Mouse (Mus musculus): ENCODE measurements around the gene Ezh1.

The Ezh1 gene

DNA sequence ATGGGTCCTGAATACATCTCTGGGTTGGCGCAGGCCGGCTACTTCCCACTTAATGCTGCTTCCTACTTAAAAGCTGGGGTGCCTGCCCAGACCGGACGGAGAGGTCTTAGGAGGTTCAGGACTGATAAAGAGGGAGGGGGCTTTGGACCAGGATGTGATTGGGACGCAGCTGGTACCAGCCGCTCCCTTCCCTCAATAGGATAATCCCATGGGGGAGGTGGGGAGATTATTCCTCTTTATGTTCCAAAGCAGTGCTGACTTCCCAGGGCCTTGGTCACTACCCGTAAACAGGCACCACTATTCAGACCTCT, 20.4 kb upstream of the Ezh1 start:
- DNase-seq (ENCODE audit: low read depth): no peak

DNA sequence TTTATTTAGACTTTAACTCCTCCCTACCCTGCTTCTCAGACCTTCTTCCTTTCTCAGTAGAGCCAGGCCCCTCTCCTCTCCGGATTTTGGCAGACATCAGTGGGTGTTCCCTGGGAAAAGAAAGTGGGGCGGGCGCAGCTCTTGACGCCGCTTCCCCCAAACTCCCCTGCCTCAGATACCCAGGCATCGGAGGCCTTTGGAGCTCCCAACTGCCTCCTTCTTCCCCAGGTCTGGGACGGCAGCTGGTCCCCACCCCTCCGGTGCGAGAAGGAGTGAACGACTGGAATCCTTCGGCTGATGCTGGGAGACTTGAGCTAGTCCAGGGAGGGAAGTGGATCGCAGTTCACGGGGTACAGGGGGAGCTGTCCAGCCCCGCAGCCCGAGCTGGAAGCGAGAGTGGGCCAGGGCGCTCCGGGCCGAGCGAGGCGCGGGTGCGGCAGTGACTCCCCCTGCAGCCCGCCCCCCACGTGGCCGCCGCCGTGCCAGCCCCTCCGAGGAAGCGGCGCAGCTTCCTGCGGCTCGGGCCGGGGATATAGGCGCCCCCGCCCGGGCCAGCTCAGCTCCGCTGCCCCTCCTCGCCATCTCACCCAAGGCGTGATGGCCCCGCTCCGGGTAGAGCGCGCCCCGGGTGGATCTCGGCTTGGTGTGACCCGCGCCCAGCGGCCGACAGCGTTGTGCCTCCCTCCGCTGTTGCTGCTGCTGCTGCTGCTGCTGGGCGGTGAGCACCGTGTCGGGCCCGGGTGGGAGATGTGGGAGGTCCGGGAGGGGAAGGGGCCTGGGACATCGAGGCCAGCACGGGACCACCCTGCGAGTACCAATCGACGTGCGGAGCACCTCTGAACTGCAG, 19.8 kb upstream of the Ezh1 start, which contains the start of gene Ramp2:
TSS of gene Ramp2 (plus strand) at position 174 of the 847 bp plus-strand sequence.
- DNase-seq (ENCODE audit: low read depth): peak; percentile 36

DNA sequence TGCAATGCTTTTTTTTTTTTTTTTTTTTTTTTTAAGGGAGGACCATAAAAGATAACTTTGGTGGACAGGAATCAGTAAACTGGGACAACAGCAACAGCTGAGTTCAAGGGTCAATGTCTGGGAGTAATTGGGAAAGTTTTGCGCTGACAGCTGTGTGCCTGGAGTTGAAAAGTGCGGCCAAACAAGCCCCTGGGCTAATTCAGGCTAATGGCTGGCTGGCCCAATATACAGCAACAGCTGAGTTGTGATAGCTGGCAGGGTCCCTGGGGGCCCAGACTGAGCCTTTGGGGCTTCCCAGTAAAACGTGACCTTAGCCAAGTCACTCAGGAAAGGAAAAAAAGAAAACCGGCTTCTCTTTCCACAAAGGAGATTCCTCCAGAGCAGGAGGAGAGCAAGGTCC, 18.8 kb upstream of the Ezh1 start:
- no peak for DNase-seq (ENCODE audit: low read depth)

DNA sequence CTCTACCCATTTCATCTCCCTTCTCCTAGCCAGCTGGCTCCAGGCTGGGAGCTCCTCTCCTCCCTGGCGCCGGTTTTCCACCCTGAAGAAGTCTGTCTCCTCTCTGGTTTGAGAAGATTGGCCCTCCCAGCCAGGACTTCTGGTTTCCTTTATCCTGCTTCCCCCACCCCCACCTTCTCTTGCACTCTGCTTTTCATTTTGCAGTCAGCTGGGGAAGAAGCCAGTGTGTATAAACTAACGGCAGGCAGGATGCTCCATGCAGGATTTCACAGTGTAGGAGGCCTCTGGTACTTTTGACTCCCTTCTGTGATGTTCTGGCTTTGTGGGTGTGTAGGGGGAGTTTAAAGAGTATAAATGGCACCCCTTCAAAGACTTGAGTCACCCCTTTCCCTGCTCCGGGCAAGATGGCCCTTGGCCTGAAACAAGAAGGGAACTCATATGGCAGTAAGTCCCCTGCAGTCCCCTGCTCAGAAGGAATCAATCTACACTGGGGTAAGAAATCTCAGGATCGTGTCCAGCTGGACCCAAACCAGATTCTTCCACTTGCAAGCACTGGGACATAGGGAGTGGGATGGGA, 11.9 kb upstream of the Ezh1 start:
- no peak for DNase-seq (ENCODE audit: low read depth)

DNA sequence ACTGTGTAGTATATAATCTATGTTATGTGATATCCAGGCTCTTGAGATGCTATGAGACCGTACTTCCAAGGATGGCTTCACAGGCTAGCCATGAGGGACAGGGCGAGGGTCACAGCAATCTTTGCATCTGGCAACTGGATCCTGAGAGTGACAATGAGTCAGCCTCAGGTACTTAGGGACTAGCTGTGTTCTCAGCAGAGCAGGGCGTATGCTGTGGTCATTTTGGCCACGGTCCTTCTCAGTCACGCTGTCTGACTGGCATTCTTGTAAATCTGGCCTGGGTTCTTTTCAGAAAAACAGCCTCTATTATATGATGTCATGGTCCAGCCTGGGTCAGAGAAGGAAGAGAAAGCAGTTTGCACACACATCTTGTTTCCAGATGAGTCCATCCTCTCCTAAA, 10.5 kb upstream of the Ezh1 start:
- DNase-seq (ENCODE audit: low read depth): no peak

DNA sequence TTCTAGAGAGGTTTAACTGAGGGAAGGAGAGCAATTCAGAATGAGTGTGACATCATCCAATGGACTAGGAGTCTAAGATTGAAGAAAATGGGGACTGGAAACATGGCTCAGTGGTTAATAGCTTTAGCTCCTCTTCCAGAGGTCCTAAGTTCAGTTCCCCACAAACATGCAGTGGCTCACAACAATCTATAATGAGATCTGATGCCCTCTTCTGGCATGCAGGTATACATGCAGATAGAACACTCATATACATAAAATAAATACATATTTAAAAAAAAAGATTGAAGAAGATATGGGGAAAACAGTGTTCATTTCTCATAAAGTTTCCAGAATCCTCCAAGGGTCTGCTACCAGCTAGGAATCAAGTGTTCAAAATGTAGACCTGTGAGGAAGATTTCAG, 9.2 kb upstream of the Ezh1 start:
- DNase-seq (ENCODE audit: low read depth): no peak

DNA sequence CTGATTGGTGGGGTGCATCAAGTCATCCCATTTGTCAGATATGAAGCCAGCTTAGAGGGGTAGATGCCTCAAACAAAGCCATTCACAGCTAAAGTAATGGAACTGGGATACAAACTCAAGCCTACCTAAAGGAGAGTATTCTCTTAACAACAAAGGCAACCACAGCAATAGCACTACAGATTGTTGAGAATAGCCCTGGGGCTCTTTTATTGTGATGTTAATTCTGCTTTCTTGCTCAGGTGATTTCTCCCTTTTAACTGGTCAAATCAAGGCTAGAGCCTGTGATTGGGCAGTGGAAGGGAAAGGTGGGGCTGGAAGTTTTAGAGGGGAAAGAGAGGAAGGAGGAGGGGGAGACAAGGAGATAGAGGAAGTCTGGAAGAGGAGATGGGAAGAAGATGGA, 7.9 kb upstream of the Ezh1 start:
- DNase-seq (ENCODE audit: low read depth): no peak

DNA sequence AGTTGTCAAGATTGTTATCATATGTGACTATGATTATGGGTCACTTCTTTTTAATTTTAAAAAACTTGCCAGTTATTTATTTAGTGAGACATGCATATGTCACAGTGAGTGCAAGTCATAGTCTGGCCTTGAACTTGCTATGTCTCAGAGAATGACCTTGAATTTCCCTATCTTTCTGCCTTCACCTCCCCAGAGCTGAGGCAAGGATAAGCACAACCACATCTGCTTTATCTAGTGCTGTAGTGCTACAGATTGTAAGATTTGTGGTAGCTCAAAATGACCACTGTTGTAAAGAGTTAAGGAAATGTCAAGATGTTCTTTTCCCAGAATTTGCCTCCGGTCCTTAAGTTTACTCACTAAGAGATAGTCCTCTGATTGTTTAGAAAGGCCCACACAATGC, 7.0 kb upstream of the Ezh1 start:
- DNase-seq (ENCODE audit: low read depth): no peak

DNA sequence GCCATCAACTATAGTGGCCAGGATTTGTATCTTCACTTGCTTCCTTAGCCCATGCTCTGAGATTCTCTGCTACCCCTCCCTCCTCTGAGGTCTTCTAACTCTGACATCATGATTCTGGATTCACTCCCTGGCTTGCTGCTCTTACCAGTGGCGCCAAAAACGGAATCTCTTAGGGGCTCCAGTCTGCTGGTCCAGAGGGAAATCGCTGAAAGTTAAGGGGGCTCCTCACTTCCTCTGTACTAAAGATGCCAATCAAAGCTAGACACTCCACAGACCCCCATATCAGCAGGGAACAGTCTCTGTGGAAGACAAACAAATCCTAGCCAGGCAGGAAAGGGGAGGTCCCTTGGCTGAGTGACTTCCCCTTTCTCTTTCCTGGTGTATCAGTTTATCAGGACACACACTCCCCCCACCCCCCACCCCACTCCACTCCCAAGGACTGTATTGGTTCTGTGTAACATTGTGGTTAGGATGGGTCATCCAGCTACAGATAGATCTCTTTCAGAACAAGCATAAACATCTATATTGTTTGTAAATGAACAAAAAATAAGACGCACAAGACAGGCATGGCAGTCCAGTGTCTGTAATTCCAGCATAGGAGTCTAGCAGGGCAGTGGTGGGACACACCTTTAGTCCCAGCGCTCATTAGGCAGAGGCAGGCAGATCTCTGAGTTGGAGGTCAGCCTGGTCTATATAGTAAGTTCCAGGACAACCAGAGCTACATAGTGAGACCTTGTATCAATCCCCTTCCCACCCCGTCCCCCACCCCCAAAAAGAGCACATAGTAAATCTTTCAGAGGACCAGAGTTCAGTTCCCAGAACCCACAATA, 6.0 kb upstream of the Ezh1 start:
- no peak for DNase-seq (ENCODE audit: low read depth)

DNA sequence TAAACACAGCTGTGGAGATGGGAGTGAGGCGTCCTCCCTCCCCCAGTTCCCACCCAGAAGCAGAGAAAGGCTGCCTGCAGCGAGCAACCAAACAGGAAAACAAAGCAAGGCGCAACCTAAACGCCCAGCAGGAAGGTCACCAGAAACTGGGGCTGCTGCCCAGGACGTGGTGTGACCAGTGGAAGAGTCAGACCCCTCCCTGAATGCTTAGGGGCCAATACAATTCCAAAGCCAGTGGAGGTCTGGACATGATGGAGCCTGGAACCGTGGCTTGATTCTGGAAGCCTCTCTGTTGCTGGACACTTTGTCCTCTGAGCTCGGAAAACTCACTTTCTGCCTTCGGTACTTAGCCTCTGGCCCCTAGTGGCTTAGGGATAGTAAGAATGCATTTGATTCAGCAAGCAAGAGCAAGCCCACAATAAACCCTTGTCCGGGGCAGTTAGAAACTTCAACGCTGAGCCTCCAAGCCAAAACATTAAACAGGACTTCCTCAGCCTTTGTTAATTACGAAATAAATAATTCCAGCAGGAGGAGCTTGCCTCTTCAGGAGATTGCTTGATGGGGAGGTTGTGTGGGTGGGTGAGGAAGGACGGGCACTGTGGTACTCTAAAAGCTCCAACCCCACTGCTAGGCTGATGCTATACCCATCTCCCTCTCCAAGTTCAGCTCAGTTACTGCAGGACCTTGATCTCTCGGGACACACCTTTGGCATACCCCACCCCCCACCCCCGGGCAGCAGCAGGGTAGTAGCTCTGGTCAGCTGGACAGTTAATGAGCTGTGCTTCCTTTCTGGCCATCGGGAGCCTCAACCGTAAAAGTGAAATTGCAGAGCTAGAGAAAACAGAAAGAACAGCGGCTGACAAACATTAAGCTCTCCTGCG, 5.0 kb upstream of the Ezh1 start:
- no peak for DNase-seq (ENCODE audit: low read depth)

DNA sequence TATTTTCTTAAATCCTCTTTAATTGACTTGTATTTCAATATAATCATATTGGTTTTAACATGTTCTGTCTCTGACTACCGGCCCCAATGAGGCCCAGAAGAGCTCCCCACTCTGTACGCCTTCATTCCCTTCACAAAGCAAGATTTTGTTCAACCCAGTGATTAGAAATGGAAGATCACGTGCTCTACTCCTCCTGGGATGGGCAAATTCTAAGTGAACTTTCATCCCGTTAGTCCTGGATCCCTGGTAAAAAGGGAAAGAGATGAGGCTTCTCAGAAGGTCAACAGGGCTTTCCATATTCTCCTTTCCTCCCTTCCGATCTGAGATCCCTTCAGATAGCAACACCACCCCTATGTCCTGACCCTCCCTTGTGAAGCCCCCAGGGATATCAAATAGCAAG, 4.3 kb upstream of the Ezh1 start:
- DNase-seq (ENCODE audit: low read depth): no peak

DNA sequence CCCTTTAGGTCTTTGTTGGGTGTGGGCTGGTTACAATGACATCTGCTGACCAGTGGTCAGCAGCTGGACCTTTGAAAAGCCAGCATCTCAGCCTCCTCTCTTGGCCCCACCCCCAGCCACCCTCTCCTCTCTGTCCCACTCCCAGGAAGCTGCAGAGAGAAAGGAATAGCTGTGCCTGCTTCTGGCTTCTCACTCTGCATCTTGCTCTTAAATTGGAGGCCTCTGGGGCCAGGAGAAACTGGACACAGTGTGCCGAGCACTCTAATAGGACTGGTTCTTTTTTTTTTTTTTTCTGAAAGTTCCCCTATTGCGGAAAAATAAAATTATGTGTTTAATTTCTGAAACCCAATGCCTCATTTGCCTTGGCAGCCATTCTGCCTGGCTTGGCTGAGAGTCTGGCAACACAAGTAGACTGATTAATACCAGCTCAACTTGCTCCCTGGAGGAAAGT, 3.8 kb upstream of the Ezh1 start:
- DNase-seq (ENCODE audit: low read depth): no peak

DNA sequence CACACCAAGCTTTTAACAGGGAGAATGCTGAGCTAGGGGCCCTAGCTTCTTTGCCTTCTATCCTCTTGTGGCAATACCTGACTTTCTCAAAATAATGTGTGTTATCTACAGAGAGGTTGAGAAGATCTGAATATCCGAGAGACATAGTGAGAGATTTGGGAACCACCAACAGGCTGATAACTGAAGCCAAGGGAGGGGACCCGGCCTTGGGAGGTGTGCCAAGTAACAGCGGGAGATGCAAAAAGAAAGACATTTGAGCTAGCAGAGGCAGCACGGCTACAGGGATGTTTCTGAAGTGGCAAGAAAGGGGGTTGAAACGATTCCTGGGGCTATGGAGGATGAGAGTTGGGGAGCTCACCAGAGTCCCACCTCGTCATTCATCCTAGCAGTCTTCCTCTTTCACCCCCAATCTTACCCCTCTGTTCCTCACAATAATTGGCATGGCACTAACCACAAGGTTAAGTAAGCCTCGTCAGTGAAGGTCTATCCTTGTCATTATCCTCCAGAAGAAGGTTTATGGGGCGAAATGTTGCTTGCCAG, 3.2 kb upstream of the Ezh1 start:
- DNase-seq (ENCODE audit: low read depth): no peak

DNA sequence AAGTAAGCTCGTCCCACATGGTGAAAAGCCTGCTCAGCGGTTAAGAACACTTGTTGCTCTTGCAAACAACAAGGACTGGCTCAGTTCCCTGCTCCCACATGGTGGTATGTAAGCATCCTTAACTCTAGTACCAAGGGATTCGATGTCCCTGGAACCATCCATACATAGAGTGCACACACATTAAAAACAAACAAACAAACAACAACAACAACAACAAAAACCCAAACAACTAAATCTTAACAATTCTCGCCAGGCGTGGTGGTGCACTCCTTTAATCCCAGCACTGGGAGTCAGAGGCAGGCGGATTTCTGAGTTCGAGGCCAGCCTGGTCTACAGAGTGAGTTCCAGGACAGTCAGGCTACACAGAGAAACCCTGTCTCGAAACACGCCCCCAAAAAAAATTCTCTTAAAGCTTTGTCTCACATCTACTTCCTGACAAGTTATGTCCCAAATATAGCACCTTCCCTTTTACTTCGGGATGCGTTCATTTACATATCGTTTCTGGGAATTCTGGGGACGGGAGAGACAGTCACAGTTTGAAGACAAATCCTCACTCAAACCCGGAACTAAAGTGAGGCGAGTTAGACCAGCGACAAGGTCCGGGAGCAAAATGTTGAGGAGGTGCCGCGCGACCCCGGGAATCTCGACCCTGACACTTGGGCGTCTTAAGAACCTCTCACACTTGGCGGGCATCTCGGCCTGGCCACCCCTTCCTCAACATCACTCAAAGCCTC, 765 bp downstream of the Ezh1 start:
- DNase-seq (ENCODE audit: low read depth): no peak

DNA sequence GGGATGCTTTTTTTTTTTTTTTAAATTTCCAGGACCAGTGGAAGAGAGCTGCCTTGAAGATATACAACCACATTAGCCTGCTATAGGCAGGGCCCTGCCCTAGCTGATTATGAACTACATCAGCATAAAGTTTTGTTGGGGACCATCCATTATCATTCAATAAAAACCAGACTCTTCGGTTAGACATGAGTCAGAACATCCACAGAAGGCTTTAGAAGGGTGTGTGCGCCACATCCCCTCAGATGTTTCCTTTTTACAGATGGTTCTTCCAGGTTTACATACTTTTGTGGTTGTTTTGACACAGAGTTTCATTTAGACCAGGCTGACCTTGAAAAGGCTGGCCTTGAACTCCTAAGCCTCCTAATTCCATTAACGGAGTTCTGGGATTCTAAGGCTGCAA, 1.9 kb downstream of the Ezh1 start:
- DNase-seq (ENCODE audit: low read depth): peak; percentile 33

DNA sequence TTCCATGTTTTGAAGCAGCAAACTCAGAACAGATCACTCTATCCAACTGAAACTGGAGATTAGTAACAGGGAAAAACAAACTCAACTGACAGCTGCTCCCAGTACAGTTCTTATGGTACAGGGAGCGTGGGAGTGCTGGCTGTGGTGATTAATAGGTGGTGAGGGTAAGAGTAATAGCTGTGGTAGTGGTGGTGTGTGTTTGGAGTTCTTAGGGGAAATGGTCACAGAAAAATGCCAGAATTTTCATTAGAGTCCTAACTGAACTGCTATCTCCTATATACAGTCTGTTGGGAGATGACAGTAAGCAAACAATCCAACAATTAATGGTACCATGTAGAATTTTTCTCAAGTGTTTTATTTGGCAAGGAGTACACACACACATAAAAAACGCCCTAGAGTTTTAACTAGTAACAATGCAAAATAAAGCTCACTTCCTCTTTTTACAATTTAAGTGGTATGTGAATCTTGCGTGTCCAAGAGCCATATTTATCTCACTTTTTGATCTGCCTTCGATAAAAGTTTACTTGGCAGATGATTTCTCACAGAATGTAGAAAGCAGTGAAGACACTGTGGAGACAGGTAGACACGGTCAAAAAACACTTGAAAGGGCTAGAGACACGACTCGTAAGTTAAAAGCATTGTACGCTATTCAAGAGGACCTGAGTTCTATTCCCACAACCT, 4.8 kb downstream of the Ezh1 start:
- no peak for DNase-seq (ENCODE audit: low read depth)

DNA sequence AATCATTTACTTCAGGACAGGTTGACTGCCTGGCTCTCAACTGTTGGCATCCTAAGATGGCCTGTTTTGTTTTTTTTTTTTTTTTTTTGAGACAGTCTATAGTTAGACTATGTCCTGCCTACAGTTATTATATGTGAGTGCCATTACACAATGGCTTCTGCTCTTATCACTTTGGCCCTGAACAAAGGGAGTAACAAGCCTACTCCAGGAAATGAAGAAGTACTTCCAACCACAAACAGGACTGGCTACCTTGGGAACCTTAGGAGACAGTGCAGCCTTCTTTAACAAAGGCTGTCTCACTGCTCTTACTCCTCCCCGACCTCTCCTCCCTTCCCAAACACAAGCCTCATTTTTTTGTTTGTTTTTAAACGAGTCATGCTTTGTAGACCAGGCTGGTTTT, 5.4 kb downstream of the Ezh1 start:
- DNase-seq (ENCODE audit: low read depth): no peak

DNA sequence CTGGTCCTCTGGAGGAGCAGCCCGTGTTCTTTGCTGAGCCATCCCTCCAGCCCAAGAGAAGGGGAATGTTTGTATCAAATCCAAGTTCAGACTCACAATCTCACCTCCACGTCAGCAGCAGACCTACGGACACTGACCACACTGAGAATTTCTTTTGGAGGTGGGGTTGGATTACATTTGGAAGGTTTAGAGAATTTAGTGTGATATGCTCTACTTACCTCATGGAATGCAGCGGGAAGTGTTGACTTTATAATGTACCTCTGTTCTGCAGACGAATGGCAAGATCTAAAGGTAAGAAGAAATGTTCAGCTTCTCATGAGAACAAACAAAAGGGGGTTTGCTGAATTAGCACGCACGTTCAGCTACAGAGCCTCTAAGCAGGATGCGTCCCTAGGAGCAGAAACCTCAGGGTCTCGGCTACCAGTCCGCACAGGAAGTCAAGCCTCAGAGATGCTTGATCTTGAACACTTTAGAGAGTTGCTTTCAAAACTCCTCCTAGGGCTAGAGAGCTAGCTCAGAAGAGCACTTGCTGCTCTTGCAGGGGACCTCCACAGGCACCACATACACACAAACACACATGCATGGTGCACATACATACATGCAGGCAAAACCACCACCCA, 7.7 kb downstream of the Ezh1 start:
- peak; percentile 34 for DNase-seq (ENCODE audit: low read depth)

DNA sequence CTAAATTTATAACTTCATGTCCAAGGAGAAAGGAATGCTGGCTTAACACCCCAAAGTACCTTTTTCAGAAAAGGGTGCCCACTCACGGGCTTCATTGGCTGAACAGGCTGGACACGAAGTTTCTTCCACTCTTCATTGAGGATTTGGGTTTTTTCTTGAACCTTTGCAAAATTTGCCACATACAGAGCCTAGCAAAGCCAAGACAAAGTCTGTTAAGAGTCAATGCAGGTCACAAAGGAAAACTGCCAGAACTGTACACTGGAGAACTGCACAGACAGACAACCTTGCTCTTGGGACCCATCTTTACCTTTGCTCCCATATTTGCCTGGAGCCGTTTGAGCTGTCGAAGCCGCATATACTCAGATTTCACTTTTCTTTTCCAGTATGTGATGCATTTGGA, 9.3 kb downstream of the Ezh1 start:
- no peak for DNase-seq (ENCODE audit: low read depth)

DNA sequence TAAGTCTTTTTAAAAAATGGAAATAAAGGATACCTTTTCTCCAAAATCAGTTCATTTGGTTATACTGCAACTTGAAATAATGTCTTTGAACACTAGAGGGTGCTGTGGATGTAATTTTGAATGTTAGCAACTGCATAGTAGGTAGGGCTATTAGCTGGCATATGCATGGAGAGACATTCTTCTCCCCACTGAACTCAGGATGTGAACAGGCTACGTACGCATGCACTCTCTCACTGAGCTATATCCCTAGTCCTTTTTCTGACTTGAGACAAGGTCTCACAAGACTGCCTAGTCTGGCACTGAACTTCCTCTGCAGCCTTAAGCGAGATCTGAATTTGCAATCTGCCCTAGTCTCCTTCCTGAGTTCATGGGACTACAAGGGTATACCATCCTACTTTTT, 14.3 kb downstream of the Ezh1 start:
- DNase-seq (ENCODE audit: low read depth): peak; percentile 91

Measured in induced T-regulatory cell, adult 2 months (primary cell).